Mouse (Mus musculus) thymus, postnatal 14 days (tissue): Measurements from ENCODE around the gene Heatr4.
A peak's percentile ranks its signal among the peaks of the same experiment; 100 is the strongest.
"Not testable (repeated sequence)": the region's sequence is repeated elsewhere in the genome, so short reads cannot be mapped to it uniquely, and the experiment has no call there.

Experiments used
- DNase-seq: peaks from one replicate; pipeline ENCODE4 v3.0.0; 2021

Heatr4 gene

GRCm38 (mm10) chr12:83984752-83985151 lies at the start of gene Heatr4:
Gene Heatr4 (minus strand): TSS chr12:83984852.
- no peak for DNase-seq

- no peak for DNase-seq
These were observed 49.5 kb upstream of the Heatr4 start for GRCm38 (mm10) chr12:84034108-84034507.

GRCm38 (mm10) chr12:84033302-84033701 lies 48.6 kb upstream of the Heatr4 start:
- not testable (repeated sequence) for DNase-seq

GRCm38 (mm10) chr12:84032854-84033253 lies 48.2 kb upstream of the Heatr4 start:
- DNase-seq: no peak

GRCm38 (mm10) chr12:84030659-84031332 lies 46.1 kb upstream of the Heatr4 start:
- peak; percentile 78 for DNase-seq

- DNase-seq: not testable (repeated sequence)
These were observed 44.4 kb upstream of the Heatr4 start for GRCm38 (mm10) chr12:84029043-84029442.

- not testable (repeated sequence) for DNase-seq
These were observed 43.7 kb upstream of the Heatr4 start for GRCm38 (mm10) chr12:84028328-84028727.

- DNase-seq: no peak
These were observed 41.2 kb upstream of the Heatr4 start for GRCm38 (mm10) chr12:84025888-84026287.

GRCm38 (mm10) chr12:84023052-84023745 lies 38.5 kb upstream of the Heatr4 start:
- no peak for DNase-seq

- not testable (repeated sequence) for DNase-seq
These were observed 37.6 kb upstream of the Heatr4 start for GRCm38 (mm10) chr12:84022266-84022665.

- DNase-seq: not testable (repeated sequence)
These were observed 35.9 kb upstream of the Heatr4 start for GRCm38 (mm10) chr12:84020528-84020927.

GRCm38 (mm10) chr12:84013701-84014100 lies 29.0 kb upstream of the Heatr4 start:
- DNase-seq: no peak

- no peak for DNase-seq
These were observed 28.5 kb upstream of the Heatr4 start for GRCm38 (mm10) chr12:84013130-84013529.

- DNase-seq: no peak
These were observed 26.8 kb upstream of the Heatr4 start for GRCm38 (mm10) chr12:84011251-84012040.

- DNase-seq: no peak
These were observed 25.5 kb upstream of the Heatr4 start for GRCm38 (mm10) chr12:84010201-84010600.

- peak; percentile 64 for DNase-seq
These were observed 24.7 kb upstream of the Heatr4 start, which contains the start of gene Acot1 for GRCm38 (mm10) chr12:84009171-84009965. Gene Acot1 (plus strand): TSS chr12:84009490.

- no peak for DNase-seq
These were observed 24.1 kb upstream of the Heatr4 start for GRCm38 (mm10) chr12:84008729-84009128.

GRCm38 (mm10) chr12:84008251-84008650 lies 23.6 kb upstream of the Heatr4 start:
- no peak for DNase-seq

- DNase-seq: no peak
These were observed 19.2 kb upstream of the Heatr4 start for GRCm38 (mm10) chr12:84003866-84004265.

GRCm38 (mm10) chr12:84000418-84000817 lies 15.8 kb upstream of the Heatr4 start:
- DNase-seq: no peak

GRCm38 (mm10) chr12:83999237-83999636 lies 14.6 kb upstream of the Heatr4 start:
- not testable (repeated sequence) for DNase-seq

GRCm38 (mm10) chr12:83998341-83999107 lies 13.9 kb upstream of the Heatr4 start:
- no peak for DNase-seq
